Mouse (Mus musculus) kidney, postnatal 14 days (tissue): ENCODE data around the gene Ascl1.
A peak's percentile ranks its signal among the peaks of the same experiment; 100 is the strongest.

ENCODE experiments used
- DNase-seq: peaks from one replicate; pipeline ENCODE4 v3.0.0; 2022; ENCODE audit warnings: mixed read lengths

Gene Ascl1

DNA sequence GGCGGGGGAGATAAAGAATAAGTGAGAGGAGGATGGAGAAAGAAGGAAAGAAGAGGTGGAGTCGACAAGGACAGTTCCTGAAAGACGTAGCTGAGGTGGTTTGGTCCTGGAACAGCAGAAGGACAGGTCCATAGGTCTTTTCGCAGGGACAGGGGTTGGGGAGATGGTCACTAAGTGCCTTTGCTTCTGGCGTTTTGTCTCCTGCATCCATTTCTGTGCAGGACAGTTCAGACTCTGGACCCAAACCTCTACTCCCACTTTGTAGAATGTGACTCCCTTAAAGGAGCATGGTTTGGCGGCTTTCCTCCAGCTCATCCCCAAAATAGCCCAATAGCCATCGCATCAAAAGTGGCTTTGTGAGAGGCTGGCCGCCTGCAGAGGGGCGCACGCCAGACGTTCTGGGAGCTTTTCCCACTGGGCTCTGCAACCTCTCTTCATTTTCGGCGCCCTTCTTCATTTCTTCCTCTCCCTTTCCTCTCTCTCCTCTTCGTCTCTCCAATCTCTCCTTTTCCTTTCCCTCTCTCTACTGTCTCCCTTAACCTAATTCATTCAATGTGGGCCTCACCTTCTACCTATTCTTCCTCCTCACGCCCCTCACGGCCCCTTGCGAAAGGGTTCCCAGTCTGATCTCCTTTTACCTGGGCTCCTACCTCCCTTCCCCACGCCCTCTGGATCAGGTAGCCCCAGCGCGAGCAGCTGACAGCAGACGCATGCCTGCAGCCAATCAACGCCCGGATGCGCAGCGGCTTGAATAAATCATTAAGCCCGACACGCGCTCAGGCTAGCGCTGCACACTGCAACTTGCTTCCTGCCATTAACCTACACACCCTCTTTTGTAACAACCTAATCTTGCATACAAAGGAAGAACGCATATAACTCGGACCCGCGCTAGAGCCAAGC, 7.5 kb downstream of the Ascl1 start:
- peak; percentile 48 for DNase-seq

DNA sequence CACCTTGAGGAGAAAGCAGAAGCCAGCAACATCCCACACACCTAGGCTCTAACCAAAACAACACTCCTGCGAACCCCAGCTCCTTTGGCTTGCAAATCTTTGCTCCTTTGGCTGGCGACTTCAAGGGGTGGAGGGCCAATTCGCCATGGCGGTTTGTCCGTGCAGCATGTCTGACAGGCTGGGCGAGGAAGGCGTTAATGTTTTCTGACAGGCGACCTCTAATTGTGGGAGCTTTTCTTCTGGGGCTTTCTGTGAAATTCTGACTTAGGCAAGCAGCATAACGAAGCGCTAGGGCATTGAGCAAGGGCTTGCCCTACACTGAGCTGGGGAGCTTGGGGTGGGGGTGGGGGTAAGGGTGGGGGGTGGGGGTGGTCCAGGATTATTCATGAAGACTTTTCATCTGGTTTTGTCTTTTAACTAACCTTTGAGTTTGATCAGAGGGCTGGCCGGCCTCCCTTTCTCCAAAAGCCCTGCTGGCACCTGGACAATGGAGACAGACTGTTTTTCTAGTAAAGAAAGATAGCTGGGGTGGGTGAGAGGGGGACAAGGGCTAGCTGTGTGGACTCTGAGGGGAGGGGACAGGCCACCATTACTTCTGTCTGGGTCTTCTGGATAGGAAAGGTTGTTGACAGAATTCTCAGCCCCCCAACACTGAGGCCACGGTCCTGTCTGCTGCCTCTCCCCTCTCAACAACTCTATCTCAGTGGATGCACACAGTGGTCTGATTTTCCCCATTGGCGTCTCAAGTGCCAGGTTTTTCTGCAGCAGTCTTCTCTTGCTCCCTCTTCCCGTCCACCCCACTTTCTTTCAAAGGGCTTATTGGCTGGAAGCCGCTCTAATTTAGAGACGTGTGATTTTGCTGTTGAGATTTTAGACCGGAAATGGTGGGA, 8.4 kb downstream of the Ascl1 start:
- no peak for DNase-seq

- DNase-seq, result no peak
Observed at GRCm38 (mm10) chr10:87477895-87478294, 15.6 kb downstream of the Ascl1 start.

DNA sequence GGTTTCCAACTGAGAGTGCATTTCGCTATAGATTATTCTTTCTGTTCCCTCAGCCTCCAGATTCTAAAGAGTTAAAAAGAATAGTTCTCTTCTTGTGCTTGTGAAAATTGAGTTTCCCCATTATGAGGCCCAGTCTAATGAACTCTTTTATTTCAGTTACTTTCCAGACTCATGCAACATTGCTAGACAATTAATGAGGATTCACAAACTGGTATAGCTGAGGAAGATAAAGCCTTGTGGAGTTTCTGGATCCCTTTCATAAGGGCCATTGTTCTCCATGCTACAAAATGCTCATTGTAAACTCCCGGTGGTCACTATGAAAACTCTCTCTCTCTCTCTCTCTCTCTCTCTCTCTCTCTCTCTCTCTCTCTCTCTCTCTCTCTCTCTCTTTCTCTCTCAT, 18.5 kb downstream of the Ascl1 start:
- no peak for DNase-seq

GRCm38 (mm10) chr10:87473475-87474131, 19.9 kb downstream of the Ascl1 start:
- no peak for DNase-seq

GRCm38 (mm10) chr10:87450777-87451176, 42.7 kb downstream of the Ascl1 start:
- DNase-seq, result no peak

GRCm38 (mm10) chr10:87449368-87449767, 44.1 kb downstream of the Ascl1 start:
- DNase-seq, result no peak

GRCm38 (mm10) chr10:87448257-87448656, 45.2 kb downstream of the Ascl1 start:
- no peak for DNase-seq

DNA sequence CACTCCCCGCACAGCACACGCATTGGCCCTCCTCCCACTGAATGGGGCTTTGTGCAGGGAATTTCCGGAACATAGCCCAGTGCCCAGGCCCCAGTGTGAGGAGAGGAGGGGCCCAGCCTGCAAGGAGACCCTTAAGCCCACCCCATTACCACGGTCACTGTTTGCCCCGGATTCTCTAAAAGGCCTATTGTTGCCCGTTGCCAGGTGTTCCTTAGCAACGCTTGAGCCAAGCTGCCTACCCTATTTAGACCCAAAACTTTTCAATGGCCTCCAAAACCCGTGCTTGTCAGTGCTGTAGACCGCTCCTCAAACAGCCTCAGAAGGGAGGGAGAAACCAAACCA, 45.7 kb downstream of the Ascl1 start:
- DNase-seq, result no peak

DNA sequence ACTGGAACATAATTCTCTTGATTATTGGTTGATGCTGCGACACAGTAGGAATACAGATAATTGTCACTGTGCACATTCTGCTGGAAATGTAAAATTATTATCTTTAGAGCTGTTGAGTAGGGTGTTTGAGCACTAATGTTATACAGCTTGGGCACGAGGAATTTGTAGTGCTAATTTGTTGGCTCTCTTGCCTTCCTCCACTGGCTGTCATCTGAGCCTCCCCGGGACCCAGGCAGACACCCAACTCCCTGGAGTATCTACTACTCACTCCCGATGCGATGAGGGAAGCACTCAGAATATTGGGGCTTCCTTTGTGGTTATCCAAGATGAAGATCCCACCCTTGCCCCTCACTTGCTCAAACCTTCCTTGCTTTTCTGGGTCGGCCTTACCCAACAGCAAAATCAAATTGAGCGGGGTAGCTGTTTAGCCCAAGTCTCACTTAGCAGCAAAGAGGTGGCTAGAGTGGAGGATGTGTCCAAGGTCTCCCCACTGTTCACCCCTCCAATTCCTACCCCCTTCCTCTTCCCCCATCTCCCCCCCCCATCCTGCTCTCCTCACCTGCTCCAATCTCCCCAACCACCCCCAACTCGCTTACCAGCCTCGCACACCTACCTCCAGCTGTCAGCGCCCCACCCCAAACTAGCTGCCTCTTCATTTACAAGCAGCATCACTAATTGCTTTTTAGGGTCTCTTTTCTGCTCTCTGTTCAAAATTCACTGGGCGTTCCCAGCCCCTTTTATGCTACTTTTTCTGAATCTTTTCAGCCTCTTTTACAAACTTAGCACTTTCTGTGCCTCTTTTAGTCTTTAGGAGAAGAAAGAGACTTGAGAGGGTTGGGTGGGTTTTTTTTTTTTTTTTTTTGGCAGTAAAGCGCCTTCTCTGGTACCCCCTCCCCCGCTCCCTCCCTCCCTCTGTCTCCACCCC, 46.4 kb downstream of the Ascl1 start:
- DNase-seq, result no peak

DNA sequence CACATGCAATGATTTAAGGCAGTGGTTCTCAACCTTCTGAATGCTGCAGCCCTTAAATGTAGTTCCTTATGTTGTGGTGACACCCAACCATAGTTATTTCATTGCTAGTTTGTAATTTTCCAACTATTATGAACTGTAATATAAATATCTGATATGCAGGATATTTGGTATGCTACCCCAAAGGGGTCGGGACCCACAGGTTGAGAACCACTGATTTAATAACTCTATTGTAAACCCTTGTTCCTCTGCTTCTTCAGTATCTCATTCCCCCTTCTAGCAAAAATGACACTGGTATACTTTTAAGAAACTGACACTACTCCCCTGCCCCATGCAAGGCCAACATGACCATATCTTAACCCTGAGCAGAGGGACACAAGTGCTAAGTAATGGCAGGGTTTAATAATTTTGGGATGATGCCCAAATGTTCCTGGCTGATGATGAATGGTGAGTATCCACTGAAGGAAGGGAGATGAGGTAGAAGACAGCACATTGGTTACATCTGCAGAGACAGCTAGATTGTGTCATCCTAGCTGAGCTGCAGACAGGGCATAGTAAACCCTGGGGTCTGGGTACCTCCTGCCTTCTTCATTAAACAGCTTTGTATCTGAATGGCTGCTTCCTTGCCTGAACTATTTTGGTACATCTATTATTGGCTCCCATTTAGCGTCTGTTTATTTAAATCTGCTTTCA, 47.2 kb downstream of the Ascl1 start:
- DNase-seq, result no peak
